Mouse (Mus musculus) bone marrow, adult 2 months (tissue): ENCODE measurements around the gene Msmo1.

ENCODE experiments used
- CTCF ChIP-seq: fragments of 200-500 bp; IDR thresholded peaks from 2 replicates; pipeline ENCODE4 v1.5.1; 2011; ENCODE audit warnings: low read length, control low read depth; ENCODE audit not compliant: control insufficient read depth, insufficient read depth
- POLR2A ChIP-seq: fragments of 200-500 bp; IDR thresholded peaks from 2 replicates; pipeline ENCODE4 v1.6.1; 2011; ENCODE audit warnings: low read depth, mild to moderate bottlenecking, control low read depth, low read length, borderline replicate concordance; ENCODE audit not compliant: control insufficient read depth

DNA sequence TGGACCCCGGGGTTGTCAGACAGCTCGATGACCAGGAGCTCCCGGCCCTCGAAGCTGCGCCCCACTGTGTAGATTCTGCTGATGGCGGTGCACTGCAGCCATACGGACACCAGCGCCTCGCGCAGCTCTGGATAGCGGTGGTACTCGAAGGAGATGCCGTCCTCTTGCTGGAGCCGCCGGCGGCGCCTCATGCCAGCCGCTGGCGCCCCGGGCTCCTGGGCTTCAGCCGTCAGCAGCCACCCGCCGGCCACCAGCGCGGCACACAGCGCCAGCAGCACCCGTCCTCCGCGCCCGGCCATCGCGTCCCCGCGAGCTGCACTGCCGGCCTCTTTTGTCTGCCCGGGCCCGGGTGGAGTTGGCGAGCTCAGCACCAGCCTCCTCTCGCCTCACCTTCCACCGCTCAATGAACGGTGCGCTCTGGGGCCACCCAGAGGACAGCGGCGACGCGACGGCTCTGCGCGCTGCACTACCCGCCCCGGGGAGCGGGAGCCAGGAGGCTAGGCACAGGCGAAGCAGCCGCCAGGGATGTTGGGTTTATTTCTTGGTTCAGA, 40.9 kb downstream of the Msmo1 start, which contains the start of gene Cpe:
- no peak for TF ChIP-seq CTCF
- no peak for TF ChIP-seq POLR2A
